Mouse (Mus musculus) stomach, postnatal 0 days (tissue): ENCODE data around the gene Sdsl. TPM values are rescaled to one million over a fixed set of nuclear protein-coding genes. Genes with fewer than 3 reads are reported as not detected.

Experiments used
- ATAC-seq: fragments of 200-750 bp; cut with Nextera tagmentation; 2 replicates; pipeline ENCODE4 v1.8.0; 2017; ENCODE audit not compliant: low FRiP score, low TSS enrichment
- DNase-seq: peaks from one replicate; pipeline ENCODE4 v3.0.0-alpha.2; 2016; ENCODE audit warnings: low spot score
- H3K27ac ChIP-seq: fragments of 300-500 bp; sonication (generic); replicated peaks from 2 replicates; pipeline ENCODE4 v1.5.1; 2014; ENCODE audit warnings: mild to moderate bottlenecking, control low read depth
- H3K27me3 ChIP-seq: fragments of 300-500 bp; sonication (generic); 2 replicates; pipeline ENCODE4 v1.6.1; 2014; ENCODE audit warnings: low read length; ENCODE audit not compliant: control insufficient read depth, insufficient read depth
- H3K36me3 ChIP-seq: fragments of 300-500 bp; sonication (generic); 2 replicates; pipeline ENCODE4 v1.6.1; 2014; ENCODE audit warnings: low read length, mixed read lengths; ENCODE audit not compliant: control insufficient read depth, insufficient read depth
- H3K4me1 ChIP-seq: fragments of 300-500 bp; sonication (generic); replicated peaks from 2 replicates; pipeline ENCODE4 v1.6.1; 2014; ENCODE audit warnings: antibody characterized with exemption; ENCODE audit not compliant: control insufficient read depth, insufficient read depth
- H3K4me2 ChIP-seq: fragments of 300-500 bp; sonication (generic); replicated peaks from 2 replicates; pipeline ENCODE4 v1.6.1; 2014; ENCODE audit warnings: low read depth, mild to moderate bottlenecking, control low read depth, moderate library complexity
- H3K4me3 ChIP-seq: fragments of 300-500 bp; sonication (generic); 2 replicates; pipeline ENCODE4 v1.5.1; 2014; ENCODE audit warnings: low read depth, low read length, control low read depth
- H3K9ac ChIP-seq: fragments of 300-500 bp; sonication (generic); 2 replicates; pipeline ENCODE4 v1.6.1; 2014; ENCODE audit warnings: mild to moderate bottlenecking, low read length, control low read depth, mixed read lengths
- H3K9me3 ChIP-seq: fragments of 300-500 bp; sonication (generic); 2 replicates; pipeline ENCODE4 v1.6.1; 2016; ENCODE audit warnings: low read length; ENCODE audit not compliant: control insufficient read depth
- CTCF ChIP-seq: IDR thresholded peaks from 2 replicates; pipeline ENCODE4 v1.5.1; 2016; ENCODE audit warnings: antibody characterized with exemption, low read depth, mild to moderate bottlenecking, moderate library complexity
- EP300 ChIP-seq: optimal IDR thresholded peaks from 2 replicates; pipeline ENCODE3; 2016; ENCODE audit warnings: antibody characterized with exemption
- WGBS: fragments of 180-500 bp; shearing (Covaris S2); extraction: QIAGEN DNeasy Blood & Tissue Kit; methylation state at CpG from one replicate; pipeline ENCODE4 v1.1.7; 2014; 5-methylcytosine and 5-hydroxymethylcytosine counted together
- polyA plus RNA-seq: library from polyadenylated mRNA; unstranded; fragments of >200 nt; fragmentation: Nextera tagmentation; extraction: Ambion mirVana; gene quantifications from 2 replicates; pipeline ENCODE4 v1.2.1, GENCODE M21; 2015

Gene Sdsl
- polyA plus RNA-seq, 1 experiment from 2014 or later, result 16.8 TPM

GRCm38 (mm10) chr5:120493440-120493839, 20.8 kb upstream of the Sdsl start:
- Histone ChIP-seq H3K36me3 (0 out of 2 replicates have a peak, but pooled peaks cover 3% of the 10 kb centered on the region), H3K9me3 (no peaks in the 10 kb centered on the region), H3K4me2 (no peak overlapping the region), H3K9ac (no peak overlapping the region), H3K27me3 (no peaks in the 10 kb centered on the region), H3K4me3 (no peak overlapping the region), H3K4me1 (no peaks in the 10 kb centered on the region), H3K27ac (no peak overlapping the region)
- 87% methylated on average over 5 of the region's 6 CpGs for WGBS
- no peak for TF ChIP-seq CTCF
- no peak for TF ChIP-seq EP300
- ATAC-seq, result no peak
- DNase-seq, result no peak

GRCm38 (mm10) chr5:120492437-120492836, 19.8 kb upstream of the Sdsl start:
- no peak overlapping the region for H3K4me2 ChIP-seq
- H3K9ac ChIP-seq, result no peak overlapping the region
- peaks cover 5% of the 10 kb centered on the region for H3K36me3 ChIP-seq
- no peak overlapping the region for H3K4me3 ChIP-seq
- no peaks in the 10 kb centered on the region for H3K4me1 ChIP-seq
- no peak overlapping the region for H3K27ac ChIP-seq
- TF ChIP-seq CTCF, result peak; percentile 68
- TF ChIP-seq EP300, result no peak
- no peak for DNase-seq
- WGBS, result 70% methylated on average over 11 of the region's 11 CpGs
- no peaks in the 10 kb centered on the region for H3K27me3 ChIP-seq
- no peak for ATAC-seq
- no peaks in the 10 kb centered on the region for H3K9me3 ChIP-seq

DNA sequence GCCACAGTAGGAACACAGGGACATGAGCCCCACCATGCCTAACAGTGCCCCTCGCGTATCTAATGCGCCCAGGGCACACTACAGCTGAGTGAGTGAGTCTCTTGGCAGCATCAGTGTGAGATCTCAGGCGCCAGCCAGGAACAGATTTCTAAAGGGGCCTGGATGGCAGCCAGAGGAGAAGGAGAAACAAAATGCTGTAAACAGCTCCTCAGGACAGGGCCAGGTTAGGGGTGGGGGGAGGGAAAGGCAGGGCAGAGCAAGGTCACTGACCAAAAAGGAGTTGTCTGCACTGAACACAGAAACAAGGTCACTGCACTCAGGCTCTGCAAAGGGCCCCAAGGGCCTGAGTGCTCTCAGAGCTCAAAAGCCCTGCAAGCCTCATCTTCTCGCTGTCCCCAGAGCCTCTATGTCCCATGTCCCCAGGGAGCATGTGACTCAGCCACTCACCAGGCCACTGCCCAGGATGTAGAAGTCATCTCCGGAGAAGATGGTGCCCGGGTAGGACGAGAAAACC, 18.1 kb upstream of the Sdsl start:
- 74% methylated on average over 8 of the region's 8 CpGs for WGBS
- 0 out of 2 replicates have a peak overlapping the region, but pooled peaks have one; percentile 13 for H3K9ac ChIP-seq
- no peak overlapping the region for H3K4me2 ChIP-seq
- H3K9me3 ChIP-seq, result no peaks in the 10 kb centered on the region
- no peak for ATAC-seq
- H3K36me3 ChIP-seq, result peaks cover 17% of the 10 kb centered on the region
- TF ChIP-seq CTCF (no peak), EP300 (no peak)
- no peak overlapping the region for H3K4me3 ChIP-seq
- no peaks in the 10 kb centered on the region for H3K4me1 ChIP-seq
- H3K27ac ChIP-seq, result no peak overlapping the region
- DNase-seq, result no peak
- H3K27me3 ChIP-seq, result no peaks in the 10 kb centered on the region

DNA sequence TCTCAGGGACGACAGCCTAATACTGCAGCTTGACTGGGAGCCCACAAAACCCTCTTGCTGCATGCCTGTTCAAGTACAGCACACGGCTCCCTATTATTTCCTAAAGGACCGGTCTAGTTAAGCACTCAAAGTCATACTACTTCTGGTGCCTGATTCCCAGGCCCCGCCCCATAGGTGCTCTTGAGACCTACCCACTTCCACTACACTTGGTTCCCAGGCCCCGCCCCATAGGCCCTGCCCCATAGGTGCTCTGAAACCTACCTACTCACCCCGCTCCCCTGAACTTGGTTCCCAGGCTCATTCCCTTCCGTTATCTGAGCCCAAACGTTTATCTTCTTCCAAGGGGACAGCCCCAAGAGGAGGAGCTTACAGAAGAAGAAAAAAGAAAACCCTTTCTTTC, 15.2 kb upstream of the Sdsl start:
- Histone ChIP-seq H3K9me3 (no peaks in the 10 kb centered on the region), H3K4me3 (no peak overlapping the region), H3K27ac (no peak overlapping the region), H3K9ac (no peak overlapping the region), H3K4me1 (no peaks in the 10 kb centered on the region), H3K4me2 (no peak overlapping the region), H3K27me3 (no peaks in the 10 kb centered on the region), H3K36me3 (peaks cover 17% of the 10 kb centered on the region)
- 66% methylated on average over 8 of the region's 8 CpGs for WGBS
- TF ChIP-seq CTCF (no peak), EP300 (no peak)
- DNase-seq (peak; percentile 48), ATAC-seq (peak; percentile 55; the same call in 1 of the 2 replicates)

- Histone ChIP-seq H3K27ac (no peak overlapping the region), H3K4me1 (no peaks in the 10 kb centered on the region), H3K9ac (no peak overlapping the region), H3K9me3 (no peaks in the 10 kb centered on the region), H3K4me3 (no peak overlapping the region), H3K36me3 (peaks cover 14% of the 10 kb centered on the region), H3K27me3 (no peaks in the 10 kb centered on the region), H3K4me2 (no peak overlapping the region)
- TF ChIP-seq CTCF (no peak), EP300 (no peak)
- ATAC-seq, result no peak
- DNase-seq, result no peak
- WGBS, result 88% methylated on average over 19 of the region's 19 CpGs
Measured at GRCm38 (mm10) chr5:120483399-120483798, 10.8 kb upstream of the Sdsl start.

DNA sequence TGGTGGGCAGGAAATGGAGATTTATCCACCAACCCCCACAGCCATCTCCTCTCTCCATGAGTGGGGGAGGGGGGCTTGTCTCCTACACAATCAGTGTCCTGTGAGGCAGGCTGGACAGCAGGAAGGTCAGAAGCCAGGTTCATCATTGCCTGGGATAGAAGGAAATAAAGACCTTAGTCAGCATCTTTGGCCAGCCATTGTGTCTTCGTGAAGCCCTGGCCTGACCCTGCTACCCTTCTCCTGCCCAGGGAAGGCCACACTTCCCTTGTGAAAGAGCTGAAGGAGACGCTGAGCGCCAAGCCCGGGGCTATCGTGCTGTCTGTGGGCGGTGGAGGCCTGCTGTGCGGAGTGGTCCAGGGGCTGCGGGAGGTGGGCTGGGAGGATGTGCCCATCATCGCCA, 8.6 kb upstream of the Sdsl start:
- peaks cover 2% of the 10 kb centered on the region; the same call in 1 of the 2 replicates for H3K36me3 ChIP-seq
- H3K4me2 ChIP-seq, result no peak overlapping the region
- WGBS, result 83% methylated on average over 9 of the region's 9 CpGs
- H3K4me3 ChIP-seq, result no peak overlapping the region
- DNase-seq (no peak), ATAC-seq (no peak)
- H3K9ac ChIP-seq, result no peak overlapping the region
- no peak overlapping the region for H3K27ac ChIP-seq
- TF ChIP-seq EP300 (no peak), CTCF (no peak)
- H3K9me3 ChIP-seq, result no peaks in the 10 kb centered on the region
- H3K27me3 ChIP-seq, result no peaks in the 10 kb centered on the region
- no peaks in the 10 kb centered on the region for H3K4me1 ChIP-seq
